Mouse (Mus musculus): ENCODE data around the gene Prss36.
A peak's percentile ranks its signal among the peaks of the same experiment; 100 is the strongest.

GRCm38 (mm10) chr7:127932273-127933031 lies 14.1 kb downstream of the Prss36 start:
- TF ChIP-seq EP300 (IDR thresholded peaks at IDR 0.05) (peak; percentile 88), CTCF (IDR thresholded peaks at IDR 0.05) (peak; percentile 27)
